Mouse (Mus musculus) B cell, adult 67 days (primary cell): Measurements from ENCODE around the gene Ccno. TPM values are rescaled to one million over a fixed set of nuclear protein-coding genes. Genes with fewer than 3 reads are reported as not detected.

ENCODE experiments used
- total RNA-seq, 2 experiments: library from RNA; stranded (reverse); gene quantifications; 4 replicates each; pipeline ENCODE4 v1.2.4; 2023

Gene Ccno
- total RNA-seq: under 1 TPM in 1 of 2 experiments, not detected in 1; 0.30 TPM

GRCm38 (mm10) chr13:112987532-112987943 is at the start of gene Ccno:
Gene Ccno, plus strand, starts transcription at chr13:112987802.

GRCm38 (mm10) chr13:112993531-112994152 is 6.0 kb downstream of the Ccno start, which contains the start of gene Mcidas:
Gene Mcidas, plus strand, starts transcription at chr13:112993845.

DNA sequence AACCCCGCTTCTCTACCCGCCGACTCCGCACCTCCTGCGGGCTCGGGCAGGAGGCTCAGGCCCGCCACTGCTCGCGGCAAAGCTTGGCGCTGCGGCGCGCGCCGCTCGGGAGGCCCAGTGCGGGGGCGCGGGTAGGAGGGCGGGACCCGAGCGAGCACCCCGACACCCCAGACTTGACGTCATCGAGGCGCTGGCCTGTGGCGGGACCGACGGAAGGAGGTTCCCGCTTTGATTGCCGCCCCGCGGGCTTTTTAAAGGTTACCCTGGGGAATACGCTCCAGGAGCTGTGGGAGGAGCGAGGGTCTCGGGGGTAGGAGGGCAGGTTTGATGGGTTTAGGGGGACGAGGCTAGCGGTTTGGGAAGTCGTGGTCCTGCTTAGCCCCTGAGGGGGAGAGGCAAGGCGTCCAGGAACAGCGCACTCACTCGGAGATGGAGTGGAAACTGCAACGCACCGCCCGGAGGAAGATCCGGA is 47.4 kb downstream of the Ccno start, which contains the start of gene Cdc20b:
Gene Cdc20b (plus strand): TSS at position 162 of the 472 bp plus-strand sequence.

Other genes starting within 250 kb of the Ccno start
- not detected for gene Plpp1, start 187.0 kb upstream of the Ccno start, total RNA-seq
- 10 to 100 TPM; 59.4 to 64.3 TPM for gene Mtrex, start 60.4 kb upstream of the Ccno start, total RNA-seq
- gene Dhx29, start 60.3 kb upstream of the Ccno start, total RNA-seq: 10 to 100 TPM; 22.1 to 22.3 TPM
- gene Mcidas, start 6.0 kb downstream of the Ccno start, total RNA-seq: not detected
- gene Cdc20b, start 47.3 kb downstream of the Ccno start, total RNA-seq: not detected
- gene Gpx8, start 58.6 kb downstream of the Ccno start, total RNA-seq: not detected
- 1 to 10 TPM in 1 of 2 experiments, not detected in 1; 3.7 TPM for gene Gzma, start 113.2 kb downstream of the Ccno start, total RNA-seq
- not detected for gene Esm1, start 221.9 kb downstream of the Ccno start, total RNA-seq
- gene Gzmk, start 238.1 kb downstream of the Ccno start, total RNA-seq: not detected